Mouse (Mus musculus) lung, embryonic 15.5 days (tissue): ENCODE data around the gene Xxylt1. TPM values are rescaled to one million over a fixed set of nuclear protein-coding genes. Genes with fewer than 3 reads are reported as not detected.
A peak's percentile ranks its signal among the peaks of the same experiment; 100 is the strongest.

Experiments
- ATAC-seq: fragments of 200-750 bp; cut with Nextera tagmentation; 2 replicates; pipeline ENCODE4 v1.8.0; 2017; ENCODE audit warnings: moderate number of reproducible peaks, borderline replicate concordance; ENCODE audit not compliant: low FRiP score, low TSS enrichment; ENCODE audit errors: extremely low read depth
- H3K27ac ChIP-seq: fragments of 300-500 bp; sonication (generic); 2 replicates; pipeline ENCODE4 v1.5.1; 2015; ENCODE audit warnings: moderate library complexity, mild to moderate bottlenecking, inconsistent platforms
- H3K27me3 ChIP-seq: fragments of 300-500 bp; sonication (generic); 2 replicates; pipeline ENCODE4 v1.6.1; 2015; ENCODE audit warnings: inconsistent platforms
- H3K36me3 ChIP-seq: fragments of 300-500 bp; sonication (generic); 2 replicates; pipeline ENCODE4 v1.6.1; 2015; ENCODE audit warnings: inconsistent platforms
- H3K4me1 ChIP-seq: fragments of 300-500 bp; sonication (generic); 2 replicates; pipeline ENCODE4 v1.6.1; 2015; ENCODE audit warnings: inconsistent platforms
- H3K4me2 ChIP-seq: fragments of 300-500 bp; sonication (generic); 2 replicates; pipeline ENCODE4 v1.6.1; 2015; ENCODE audit warnings: inconsistent platforms, mild to moderate bottlenecking, moderate library complexity
- H3K4me3 ChIP-seq: fragments of 300-500 bp; sonication (generic); 2 replicates; pipeline ENCODE4 v1.5.1; 2015; ENCODE audit warnings: mild to moderate bottlenecking, inconsistent platforms
- H3K9ac ChIP-seq: fragments of 300-500 bp; sonication (generic); 2 replicates; pipeline ENCODE4 v1.6.1; 2015; ENCODE audit warnings: inconsistent platforms
- H3K9me3 ChIP-seq: fragments of 300-500 bp; sonication (generic); 2 replicates; pipeline ENCODE4 v1.6.1; 2016; ENCODE audit warnings: inconsistent platforms
- WGBS: fragments of 180-500 bp; shearing (Covaris S2); methylation state at CpG from one replicate; pipeline ENCODE4 v1.1.7; 2015; 5-methylcytosine and 5-hydroxymethylcytosine counted together
- polyA plus RNA-seq: library from polyadenylated mRNA; unstranded; fragments of >200 nt; fragmentation: Nextera tagmentation; extraction: Ambion mirVana; gene quantifications from 2 replicates; pipeline ENCODE4 v1.2.1, GENCODE M21; 2015

Xxylt1 gene
- polyA plus RNA-seq, 1 experiment from 2014 or later, result 17.2 TPM

DNA sequence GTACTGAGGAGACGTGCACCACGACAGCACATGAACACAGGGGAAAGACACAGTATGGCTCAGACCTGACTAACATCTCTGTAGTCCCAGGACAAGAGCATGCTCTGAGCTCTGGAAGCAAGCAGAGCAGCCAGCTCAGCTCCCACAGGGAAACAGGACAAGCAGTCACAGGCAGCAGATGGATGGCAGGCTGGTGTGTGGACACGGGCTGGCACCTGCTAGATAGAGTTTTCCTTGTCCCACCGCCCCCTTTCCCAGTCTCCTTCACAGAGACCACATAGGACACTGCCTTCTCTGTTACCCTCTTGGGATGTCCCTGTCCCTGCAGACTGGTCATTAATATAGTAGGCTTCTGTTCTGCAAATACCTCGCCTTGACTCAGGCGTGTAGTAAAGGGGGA is 79.1 kb downstream of the Xxylt1 start:
- H3K9me3 ChIP-seq, result no peaks in the 10 kb centered on the region
- peaks cover 25% of the 10 kb centered on the region for H3K4me1 ChIP-seq
- no peak overlapping the region for H3K4me3 ChIP-seq
- no peak overlapping the region for H3K4me2 ChIP-seq
- H3K27me3 ChIP-seq, result no peaks in the 10 kb centered on the region
- no peak overlapping the region for H3K27ac ChIP-seq
- ATAC-seq, result no peak
- WGBS, result 83% methylated on average over 6 of the region's 6 CpGs
- H3K36me3 ChIP-seq, result no peaks in the 10 kb centered on the region
- H3K9ac ChIP-seq, result no peak overlapping the region

DNA sequence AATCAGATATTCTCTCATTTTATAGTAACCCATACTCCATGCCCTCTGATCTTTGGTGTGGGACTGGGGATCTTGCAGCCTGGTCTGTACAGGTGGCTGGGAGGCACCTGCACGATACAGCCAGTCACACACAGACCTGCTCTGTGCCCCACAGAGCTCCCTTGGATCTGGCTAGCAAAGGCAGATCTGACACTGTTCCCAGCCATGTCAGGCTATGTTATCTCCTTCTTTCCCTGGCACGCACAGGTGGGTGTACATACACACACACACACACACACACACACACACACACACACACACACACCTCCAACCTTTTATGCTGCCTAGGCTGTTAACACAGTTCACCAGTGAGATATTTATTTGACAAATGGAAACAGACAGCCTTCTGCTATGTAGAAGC is 82.5 kb downstream of the Xxylt1 start:
- H3K4me1 ChIP-seq, result peaks cover 23% of the 10 kb centered on the region
- ATAC-seq, result no peak
- H3K9me3 ChIP-seq, result no peaks in the 10 kb centered on the region
- no peaks in the 10 kb centered on the region for H3K36me3 ChIP-seq
- no peak overlapping the region for H3K4me2 ChIP-seq
- WGBS, result 76% methylated on average over 2 of the region's 2 CpGs
- H3K27ac ChIP-seq, result no peak overlapping the region
- no peak overlapping the region for H3K9ac ChIP-seq
- H3K27me3 ChIP-seq, result no peaks in the 10 kb centered on the region
- no peak overlapping the region for H3K4me3 ChIP-seq

DNA sequence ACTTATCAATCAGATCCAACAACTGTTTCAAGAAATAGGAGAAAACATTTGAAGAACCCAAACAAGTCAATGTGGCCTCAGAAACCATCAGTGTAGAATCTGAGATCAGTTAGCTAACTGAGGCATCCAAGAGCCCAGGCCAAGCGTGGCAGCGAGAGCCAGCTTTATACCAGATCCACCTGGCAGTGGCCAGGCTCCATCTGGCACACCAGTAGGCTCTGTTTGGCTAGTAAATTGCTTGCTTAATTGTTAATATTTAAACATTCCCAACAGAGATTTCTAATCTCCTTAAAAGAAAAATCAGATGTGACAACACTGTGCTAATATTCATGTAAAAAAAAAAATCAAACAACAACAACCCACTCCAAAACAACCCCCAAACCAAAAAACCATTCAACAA is 83.2 kb downstream of the Xxylt1 start:
- H3K27me3 ChIP-seq, result no peaks in the 10 kb centered on the region
- no peak for ATAC-seq
- H3K9me3 ChIP-seq, result no peaks in the 10 kb centered on the region
- H3K4me1 ChIP-seq, result peaks cover 16% of the 10 kb centered on the region
- no peaks in the 10 kb centered on the region for H3K36me3 ChIP-seq
- H3K9ac ChIP-seq, result no peak overlapping the region
- WGBS, result 78% methylated on average over 2 of the region's 2 CpGs
- no peak overlapping the region for H3K4me3 ChIP-seq
- no peak overlapping the region for H3K4me2 ChIP-seq
- H3K27ac ChIP-seq, result no peak overlapping the region

DNA sequence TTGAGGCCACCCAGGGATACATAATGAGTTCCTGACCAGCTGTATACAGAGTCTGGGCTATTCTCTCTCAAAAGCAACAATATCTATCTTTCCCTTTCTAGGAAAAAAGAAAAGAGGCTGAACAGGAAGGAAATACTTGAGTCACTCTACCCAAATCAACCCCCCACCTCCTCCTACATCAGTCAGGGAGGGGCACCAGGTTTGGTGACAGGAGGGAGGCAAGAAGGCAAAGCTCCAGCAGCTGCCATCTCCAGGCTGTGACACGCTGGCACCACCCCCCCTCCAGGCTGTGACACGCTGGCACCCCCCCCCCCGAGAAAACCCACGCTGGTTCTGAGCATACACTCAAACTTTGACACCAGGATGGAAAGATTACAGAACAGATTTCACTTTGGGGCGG is 85.8 kb downstream of the Xxylt1 start:
- 49% methylated on average over 5 of the region's 5 CpGs for WGBS
- no peak overlapping the region; the same call in 1 of the 2 replicates for H3K27ac ChIP-seq
- H3K9ac ChIP-seq, result no peak overlapping the region
- no peak overlapping the region for H3K4me3 ChIP-seq
- H3K4me2 ChIP-seq, result no peak overlapping the region
- ATAC-seq, result no peak
- no peaks in the 10 kb centered on the region for H3K27me3 ChIP-seq
- 0 out of 2 replicates have a peak, but pooled peaks cover 14% of the 10 kb centered on the region for H3K4me1 ChIP-seq
- no peaks in the 10 kb centered on the region for H3K9me3 ChIP-seq
- H3K36me3 ChIP-seq, result no peaks in the 10 kb centered on the region

DNA sequence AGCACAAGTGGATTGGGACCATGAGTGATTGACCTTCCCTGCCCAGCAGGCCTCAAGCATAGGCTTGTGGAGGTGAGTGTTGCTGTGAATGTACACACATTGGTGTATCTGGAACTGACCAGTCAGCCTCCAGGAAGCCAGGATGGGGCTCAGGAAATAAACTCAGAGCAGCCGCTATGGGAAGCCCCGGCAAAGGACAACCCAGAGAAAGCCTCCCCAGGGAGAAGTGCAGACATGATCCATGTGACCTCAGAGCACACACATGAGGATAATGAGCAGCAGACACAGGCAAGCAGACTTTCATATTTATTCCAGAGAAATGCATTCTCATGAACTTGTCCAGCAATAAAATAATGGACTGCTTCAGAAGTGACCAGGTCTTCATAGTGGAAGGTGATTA is 86.4 kb downstream of the Xxylt1 start:
- WGBS, result 61% methylated on average over 2 of the region's 2 CpGs
- no peaks in the 10 kb centered on the region for H3K27me3 ChIP-seq
- no peaks in the 10 kb centered on the region for H3K9me3 ChIP-seq
- no peaks in the 10 kb centered on the region for H3K36me3 ChIP-seq
- ATAC-seq, result no peak
- no peak overlapping the region for H3K4me2 ChIP-seq
- no peak overlapping the region for H3K9ac ChIP-seq
- peak overlapping the region; percentile 23 for H3K27ac ChIP-seq
- no peak overlapping the region for H3K4me3 ChIP-seq
- 0 out of 2 replicates have a peak, but pooled peaks cover 14% of the 10 kb centered on the region for H3K4me1 ChIP-seq

DNA sequence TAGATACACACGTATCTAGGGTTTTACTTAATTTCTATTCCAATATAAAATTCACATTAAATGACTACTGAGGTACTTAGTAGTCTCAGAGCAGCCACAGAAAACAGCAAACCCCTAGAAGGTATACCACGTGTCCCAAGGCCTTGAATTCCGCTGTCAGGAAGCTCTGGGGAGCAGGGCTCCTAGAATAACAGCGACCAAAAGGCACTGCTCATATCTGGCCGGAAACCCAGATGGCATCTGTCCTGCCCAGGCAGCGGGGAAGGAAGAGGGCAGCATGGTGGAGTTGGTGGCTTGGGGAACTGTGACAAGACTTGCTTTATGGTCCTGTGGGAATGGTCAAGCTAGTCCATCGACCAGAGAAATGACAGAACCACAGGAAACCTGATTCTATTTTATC is 86.9 kb downstream of the Xxylt1 start:
- ATAC-seq, result no peak
- Histone ChIP-seq H3K27ac (peak overlapping the region; percentile 23), H3K4me2 (no peak overlapping the region), H3K9ac (no peak overlapping the region), H3K36me3 (no peaks in the 10 kb centered on the region), H3K27me3 (no peaks in the 10 kb centered on the region), H3K4me1 (0 out of 2 replicates have a peak, but pooled peaks cover 14% of the 10 kb centered on the region), H3K4me3 (no peak overlapping the region), H3K9me3 (no peaks in the 10 kb centered on the region)
- 78% methylated on average over 7 of the region's 7 CpGs for WGBS

DNA sequence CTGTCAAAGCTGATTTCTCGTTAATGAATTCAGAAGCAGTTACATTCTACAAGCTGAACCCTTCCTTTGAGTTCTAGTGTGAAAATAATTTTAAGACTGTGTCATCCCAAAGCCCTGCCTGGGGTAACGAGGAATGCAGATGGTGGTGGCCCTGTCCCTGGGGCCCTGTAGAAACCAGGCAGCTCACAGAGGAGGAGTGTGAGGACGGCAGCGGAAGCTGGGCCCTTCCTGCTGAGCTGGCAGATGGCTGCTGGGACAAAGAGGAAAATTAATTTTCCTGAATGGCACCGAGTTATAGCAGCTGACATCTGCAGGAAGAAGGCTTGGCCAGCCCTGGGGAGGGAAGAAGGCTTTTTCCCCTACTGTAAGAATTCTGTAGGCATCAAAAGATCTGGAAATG is 88.7 kb downstream of the Xxylt1 start:
- no peak for ATAC-seq
- H3K36me3 ChIP-seq, result no peaks in the 10 kb centered on the region
- H3K27me3 ChIP-seq, result no peaks in the 10 kb centered on the region
- H3K4me1 ChIP-seq, result 0 out of 2 replicates have a peak, but pooled peaks cover 14% of the 10 kb centered on the region
- no peaks in the 10 kb centered on the region for H3K9me3 ChIP-seq
- no peak overlapping the region for H3K27ac ChIP-seq
- no peak overlapping the region for H3K4me2 ChIP-seq
- H3K4me3 ChIP-seq, result no peak overlapping the region
- no peak overlapping the region for H3K9ac ChIP-seq
- 63% methylated on average over 5 of the region's 5 CpGs for WGBS

DNA sequence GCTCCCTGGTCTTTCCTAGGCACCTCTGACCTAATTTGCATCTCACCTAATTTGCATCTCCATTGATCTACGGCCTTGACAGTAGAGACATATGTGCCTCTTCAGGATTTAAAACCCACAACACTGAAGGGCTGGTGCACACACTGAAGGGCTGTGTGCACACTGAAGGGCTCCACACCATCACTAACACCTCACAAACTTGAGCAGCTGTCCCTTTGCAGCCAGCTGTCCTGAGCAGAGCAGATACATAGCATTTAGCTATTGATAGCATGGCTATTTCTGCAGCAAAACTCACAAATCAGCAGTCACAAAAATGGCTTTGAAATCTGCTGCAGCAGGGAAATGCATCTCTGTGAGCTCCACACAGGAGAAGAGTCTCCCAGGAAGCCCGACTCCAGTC is 90.6 kb downstream of the Xxylt1 start:
- Histone ChIP-seq H3K9me3 (no peaks in the 10 kb centered on the region), H3K27me3 (no peaks in the 10 kb centered on the region), H3K36me3 (no peaks in the 10 kb centered on the region), H3K4me1 (0 out of 2 replicates have a peak, but pooled peaks cover 14% of the 10 kb centered on the region), H3K4me3 (no peak overlapping the region), H3K27ac (no peak overlapping the region), H3K9ac (no peak overlapping the region), H3K4me2 (no peak overlapping the region)
- ATAC-seq, result no peak
- 42% methylated on average over 2 of the region's 2 CpGs for WGBS

DNA sequence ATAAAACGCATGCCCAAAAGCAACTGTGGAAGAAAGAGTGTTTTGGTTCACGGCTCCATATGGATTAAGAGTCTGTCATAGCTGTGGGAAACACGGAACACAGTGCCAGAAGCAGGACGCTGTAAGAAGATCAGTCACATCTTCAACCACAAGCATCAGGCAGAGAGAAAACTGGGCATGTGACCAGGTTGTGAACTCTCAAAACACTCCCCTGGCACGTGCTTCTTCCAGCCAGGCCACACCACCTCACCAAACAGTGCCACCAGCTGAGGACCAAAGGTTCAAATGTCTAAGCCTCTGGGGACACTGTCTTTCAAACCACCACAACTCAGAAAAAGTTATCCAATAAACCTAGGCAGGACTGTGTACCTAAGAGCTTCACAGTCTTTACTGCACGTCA is 93.0 kb downstream of the Xxylt1 start:
- WGBS, result 64% methylated on average over 6 of the region's 6 CpGs
- Histone ChIP-seq H3K36me3 (no peaks in the 10 kb centered on the region), H3K9me3 (no peaks in the 10 kb centered on the region), H3K4me3 (no peak overlapping the region), H3K9ac (no peak overlapping the region), H3K27me3 (no peaks in the 10 kb centered on the region), H3K4me1 (peaks cover 15% of the 10 kb centered on the region; the same call in 1 of the 2 replicates), H3K4me2 (no peak overlapping the region), H3K27ac (no peak overlapping the region)
- ATAC-seq, result no peak

DNA sequence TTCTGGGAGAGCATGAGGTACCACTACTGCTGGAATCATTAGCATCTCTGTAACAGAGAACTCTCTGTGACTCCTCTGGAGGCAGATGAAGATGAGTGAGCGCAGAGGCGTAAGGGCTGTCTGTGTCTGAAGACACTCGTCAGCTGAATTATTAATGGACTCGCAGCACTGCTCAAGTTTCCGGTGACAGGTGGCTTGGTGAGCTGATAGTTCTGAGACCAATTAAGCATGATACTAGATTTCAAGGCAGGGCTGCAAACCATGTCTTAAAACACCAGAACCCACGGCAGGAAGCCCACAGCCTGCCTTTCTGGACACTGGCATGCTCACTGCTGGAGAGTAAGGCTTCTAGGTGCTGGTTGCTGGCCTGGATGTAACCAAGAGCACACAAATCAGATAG is 93.5 kb downstream of the Xxylt1 start:
- H3K36me3 ChIP-seq, result no peaks in the 10 kb centered on the region
- no peak overlapping the region for H3K9ac ChIP-seq
- no peak overlapping the region for H3K27ac ChIP-seq
- H3K9me3 ChIP-seq, result no peaks in the 10 kb centered on the region
- WGBS, result 72% methylated on average over 6 of the region's 6 CpGs
- peaks cover 12% of the 10 kb centered on the region; the same call in 1 of the 2 replicates for H3K4me1 ChIP-seq
- no peaks in the 10 kb centered on the region for H3K27me3 ChIP-seq
- H3K4me2 ChIP-seq, result no peak overlapping the region
- no peak overlapping the region for H3K4me3 ChIP-seq
- no peak for ATAC-seq

DNA sequence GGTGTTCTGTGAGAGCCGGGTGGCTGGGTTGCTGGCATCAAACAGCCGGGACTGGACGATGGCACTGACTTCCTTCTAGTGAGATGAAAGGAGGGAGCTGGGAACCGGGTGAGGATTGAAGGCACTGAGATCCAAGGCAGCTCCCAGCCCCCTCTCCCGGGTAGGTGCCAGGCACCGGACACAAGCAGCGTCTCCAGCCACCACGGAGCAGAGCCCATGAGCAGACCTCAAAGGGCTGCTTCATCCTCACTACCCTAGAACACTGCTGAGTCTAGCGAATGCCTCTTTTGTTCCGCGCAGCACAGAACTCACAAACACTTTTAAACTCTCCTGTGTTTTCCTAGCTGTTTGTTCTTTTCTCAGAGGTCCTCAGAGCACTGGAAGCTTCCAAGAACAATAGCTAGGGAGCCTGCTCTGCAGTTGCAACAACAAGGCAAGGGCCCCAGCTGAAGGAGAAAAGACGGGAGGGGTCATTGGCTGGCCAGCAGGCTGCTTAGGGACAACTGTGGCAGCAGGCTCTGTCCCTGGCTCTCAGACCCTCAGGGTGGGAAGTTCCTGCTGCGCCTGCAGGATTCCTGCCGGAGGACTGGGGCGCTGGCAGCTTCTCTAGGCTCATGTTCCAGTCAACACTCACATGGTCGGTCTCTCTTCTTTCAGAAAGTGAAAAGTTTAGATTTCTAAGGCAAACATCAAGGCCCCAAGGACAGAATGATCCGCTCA is 96.2 kb downstream of the Xxylt1 start:
- no peak for ATAC-seq
- Histone ChIP-seq H3K9ac (no peak overlapping the region), H3K36me3 (no peaks in the 10 kb centered on the region), H3K27ac (0 out of 2 replicates have a peak overlapping the region, but pooled peaks have one; percentile 3), H3K4me3 (no peak overlapping the region), H3K9me3 (no peaks in the 10 kb centered on the region), H3K27me3 (no peaks in the 10 kb centered on the region), H3K4me2 (no peak overlapping the region), H3K4me1 (peaks cover 26% of the 10 kb centered on the region; the same call in 1 of the 2 replicates)
- 53% methylated on average over 17 of the region's 17 CpGs for WGBS

DNA sequence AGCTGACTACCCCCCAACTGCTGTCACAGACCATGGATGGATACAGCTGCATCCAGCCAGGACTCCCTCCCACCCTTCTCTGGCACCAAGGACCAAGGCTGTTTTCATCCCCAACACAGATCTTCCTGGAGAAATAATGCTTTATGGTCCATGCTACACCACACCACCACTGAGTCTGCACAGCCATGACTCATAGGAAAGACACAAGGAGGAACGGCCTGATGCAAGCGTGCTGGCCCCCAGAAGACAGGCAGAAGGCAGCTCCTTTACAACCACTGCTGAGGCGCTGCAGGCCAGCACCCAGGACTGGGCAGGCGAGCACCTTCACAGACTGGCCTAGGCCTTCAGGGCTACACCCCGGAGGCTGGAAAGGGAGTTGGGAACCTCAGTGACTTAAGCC is 97.1 kb downstream of the Xxylt1 start:
- H3K9me3 ChIP-seq, result no peaks in the 10 kb centered on the region
- no peak overlapping the region for H3K4me2 ChIP-seq
- no peak overlapping the region for H3K4me3 ChIP-seq
- no peak overlapping the region for H3K27ac ChIP-seq
- 89% methylated on average over 5 of the region's 5 CpGs for WGBS
- no peak overlapping the region for H3K9ac ChIP-seq
- no peak for ATAC-seq
- peaks cover 32% of the 10 kb centered on the region for H3K4me1 ChIP-seq
- no peaks in the 10 kb centered on the region for H3K36me3 ChIP-seq
- H3K27me3 ChIP-seq, result no peaks in the 10 kb centered on the region
